Mouse (Mus musculus): Measurements from ENCODE around the gene Plcg1. TPM values are rescaled to one million over a fixed set of nuclear protein-coding genes. Genes with fewer than 3 reads are reported as not detected.

Plcg1 gene
- polyA plus RNA-seq, 1 experiment from 2014 or later = 61.7 TPM

- no peaks in the 10 kb centered on the region for H3K9me3 ChIP-seq
- peaks cover 42% of the 10 kb centered on the region for H3K4me1 ChIP-seq
- DNase-seq (ENCODE audit: extremely low spot score, low spot score) = no peak
- WGBS = 76% methylated on average over 11 of the region's 11 CpGs
- H3K36me3 ChIP-seq (replicated peaks) = peaks cover 83% of the 10 kb centered on the region
- no peaks in the 10 kb centered on the region for H3K27me3 ChIP-seq (ENCODE audit: poor library complexity, severe bottlenecking)
- 0 out of 2 replicates have a peak overlapping the region, but pooled peaks have one; percentile 20 for H3K27ac ChIP-seq
- no peak overlapping the region for H3K4me3 ChIP-seq
Observed at GRCm38 (mm10) chr2:160740521-160741156, 9.5 kb downstream of the Plcg1 start.

GRCm38 (mm10) chr2:160741580-160741979 is 10.5 kb downstream of the Plcg1 start:
- no peak overlapping the region for H3K4me3 ChIP-seq
- H3K27me3 ChIP-seq (ENCODE audit: poor library complexity, severe bottlenecking) = no peaks in the 10 kb centered on the region
- H3K9me3 ChIP-seq = no peaks in the 10 kb centered on the region
- no peak for DNase-seq (ENCODE audit: extremely low spot score, low spot score)
- peaks cover 41% of the 10 kb centered on the region for H3K4me1 ChIP-seq
- 90% methylated on average over 3 of the region's 3 CpGs for WGBS
- H3K36me3 ChIP-seq (replicated peaks) = peaks cover 83% of the 10 kb centered on the region
- 0 out of 2 replicates have a peak overlapping the region, but pooled peaks have one; percentile 20 for H3K27ac ChIP-seq

GRCm38 (mm10) chr2:160742161-160742609 is 11.1 kb downstream of the Plcg1 start:
- H3K4me3 ChIP-seq = no peak overlapping the region

GRCm38 (mm10) chr2:160744040-160744822 is 13.1 kb downstream of the Plcg1 start:
- Histone ChIP-seq H3K9me3 (no peaks in the 10 kb centered on the region), H3K27me3 (ENCODE audit: poor library complexity, severe bottlenecking) (no peaks in the 10 kb centered on the region), H3K4me3 (no peak overlapping the region), H3K36me3 (replicated peaks) (peaks cover 83% of the 10 kb centered on the region), H3K27ac (no peak overlapping the region), H3K4me1 (peaks cover 30% of the 10 kb centered on the region)
- DNase-seq (ENCODE audit: extremely low spot score, low spot score) = no peak
- 97% methylated on average over 7 of the region's 7 CpGs for WGBS

More at GRCm38 (mm10) chr2:160742161-160742609, 11.1 kb downstream of the Plcg1 start:
- H3K4me1 ChIP-seq = peaks cover 41% of the 10 kb centered on the region
- H3K9me3 ChIP-seq = no peaks in the 10 kb centered on the region
- H3K27me3 ChIP-seq (ENCODE audit: poor library complexity, severe bottlenecking) = no peaks in the 10 kb centered on the region
- WGBS = 82% methylated on average over 1 of the region's 1 CpGs
- 0 out of 2 replicates have a peak overlapping the region, but pooled peaks have one; percentile 40 for H3K27ac ChIP-seq
- no peak for DNase-seq (ENCODE audit: extremely low spot score, low spot score)
- peaks cover 83% of the 10 kb centered on the region for H3K36me3 ChIP-seq (replicated peaks)

GRCm38 (mm10) chr2:160744823-160745210 is 13.7 kb downstream of the Plcg1 start:
- DNase-seq (ENCODE audit: extremely low spot score, low spot score) = no peak
- 91% methylated on average over 5 of the region's 5 CpGs for WGBS
- Histone ChIP-seq H3K27me3 (ENCODE audit: poor library complexity, severe bottlenecking) (no peaks in the 10 kb centered on the region), H3K36me3 (replicated peaks) (peaks cover 83% of the 10 kb centered on the region), H3K27ac (no peak overlapping the region), H3K4me1 (peaks cover 24% of the 10 kb centered on the region), H3K4me3 (no peak overlapping the region), H3K9me3 (no peaks in the 10 kb centered on the region)

GRCm38 (mm10) chr2:160745497-160745896 is 14.4 kb downstream of the Plcg1 start:
- H3K36me3 ChIP-seq (replicated peaks) = peaks cover 84% of the 10 kb centered on the region
- no peaks in the 10 kb centered on the region for H3K27me3 ChIP-seq (ENCODE audit: poor library complexity, severe bottlenecking)
- H3K4me1 ChIP-seq = peaks cover 18% of the 10 kb centered on the region
- no peaks in the 10 kb centered on the region for H3K9me3 ChIP-seq
- no peak overlapping the region for H3K4me3 ChIP-seq
- WGBS = 96% methylated on average over 1 of the region's 1 CpGs
- no peak for DNase-seq (ENCODE audit: extremely low spot score, low spot score)
- H3K27ac ChIP-seq = no peak overlapping the region

- H3K27me3 ChIP-seq (ENCODE audit: poor library complexity, severe bottlenecking) = no peaks in the 10 kb centered on the region
- no peak overlapping the region for H3K27ac ChIP-seq
- no peak overlapping the region for H3K4me3 ChIP-seq
- 93% methylated on average over 5 of the region's 5 CpGs for WGBS
- DNase-seq (ENCODE audit: extremely low spot score, low spot score) = no peak
- peaks cover 8% of the 10 kb centered on the region; the same call in 1 of the 2 replicates for H3K4me1 ChIP-seq
- H3K36me3 ChIP-seq (replicated peaks) = peaks cover 84% of the 10 kb centered on the region
- H3K9me3 ChIP-seq = no peaks in the 10 kb centered on the region
Observed at GRCm38 (mm10) chr2:160746637-160747036, 15.5 kb downstream of the Plcg1 start.

GRCm38 (mm10) chr2:160747075-160747474 is 16.0 kb downstream of the Plcg1 start:
- Histone ChIP-seq H3K9me3 (no peaks in the 10 kb centered on the region), H3K27ac (no peak overlapping the region), H3K4me1 (peaks cover 6% of the 10 kb centered on the region; the same call in 1 of the 2 replicates), H3K27me3 (ENCODE audit: poor library complexity, severe bottlenecking) (no peaks in the 10 kb centered on the region), H3K4me3 (no peak overlapping the region), H3K36me3 (replicated peaks) (peaks cover 84% of the 10 kb centered on the region)
- WGBS = 95% methylated on average over 10 of the region's 10 CpGs
- DNase-seq (ENCODE audit: extremely low spot score, low spot score) = no peak

- Histone ChIP-seq H3K36me3 (replicated peaks) (peaks cover 100% of the 10 kb centered on the region), H3K9me3 (no peaks in the 10 kb centered on the region), H3K27ac (no peak overlapping the region), H3K4me1 (no peaks in the 10 kb centered on the region), H3K4me3 (no peak overlapping the region), H3K27me3 (ENCODE audit: poor library complexity, severe bottlenecking) (no peaks in the 10 kb centered on the region)
- 91% methylated on average over 6 of the region's 6 CpGs for WGBS
- DNase-seq (ENCODE audit: extremely low spot score, low spot score) = no peak
Observed at GRCm38 (mm10) chr2:160756583-160757203, 25.6 kb downstream of the Plcg1 start.

GRCm38 (mm10) chr2:160760433-160761184 is 29.5 kb downstream of the Plcg1 start:
- H3K36me3 ChIP-seq (replicated peaks) = peaks cover 98% of the 10 kb centered on the region
- H3K9me3 ChIP-seq = no peaks in the 10 kb centered on the region
- 94% methylated on average over 9 of the region's 9 CpGs for WGBS
- no peaks in the 10 kb centered on the region for H3K27me3 ChIP-seq (ENCODE audit: poor library complexity, severe bottlenecking)
- DNase-seq (ENCODE audit: extremely low spot score, low spot score) = no peak
- no peaks in the 10 kb centered on the region for H3K4me1 ChIP-seq
- no peak overlapping the region for H3K27ac ChIP-seq
- no peak overlapping the region for H3K4me3 ChIP-seq

GRCm38 (mm10) chr2:160763816-160764215 is 32.7 kb downstream of the Plcg1 start:
- Histone ChIP-seq H3K4me3 (no peak overlapping the region), H3K4me1 (peaks cover 8% of the 10 kb centered on the region), H3K27me3 (ENCODE audit: poor library complexity, severe bottlenecking) (no peaks in the 10 kb centered on the region), H3K9me3 (no peaks in the 10 kb centered on the region), H3K27ac (no peak overlapping the region), H3K36me3 (replicated peaks) (peaks cover 92% of the 10 kb centered on the region)
- no peak for DNase-seq (ENCODE audit: extremely low spot score, low spot score)
- 97% methylated on average over 3 of the region's 3 CpGs for WGBS

GRCm38 (mm10) chr2:160764386-160764785 is 33.3 kb downstream of the Plcg1 start:
- no peaks in the 10 kb centered on the region for H3K27me3 ChIP-seq (ENCODE audit: poor library complexity, severe bottlenecking)
- peaks cover 8% of the 10 kb centered on the region for H3K4me1 ChIP-seq
- no peak overlapping the region for H3K4me3 ChIP-seq
- WGBS = 91% methylated on average over 2 of the region's 2 CpGs
- H3K27ac ChIP-seq = no peak overlapping the region
- no peak for DNase-seq (ENCODE audit: extremely low spot score, low spot score)
- H3K9me3 ChIP-seq = no peaks in the 10 kb centered on the region
- H3K36me3 ChIP-seq (replicated peaks) = peaks cover 92% of the 10 kb centered on the region
